25 mouse cellular contexts compared by ENCODE assay signal in genomic region chr9:50090968-50091367, GRCm38 (mm10).
"Had no signal": no experiment of that assay in that cellular context is flagged by ENCODE, and none has a peak within 500 bp of the region (broad histone marks: within the 10 kb centered on the region; RNA-seq: fewer than 3 reads in every experiment).

No protein-coding gene starts in this region.

- H3K4me1 ChIP-seq: heart, embryonic 10.5 days; heart, embryonic 12.5 days; hindbrain, embryonic 10.5 days; hindbrain, embryonic 12.5 days; intestine, embryonic 15.5 days; limb, embryonic 10.5 days; limb, embryonic 12.5 days; liver, embryonic 13.5 days had no signal

- H3K9ac ChIP-seq: heart, embryonic 12.5 days; hindbrain, embryonic 12.5 days; hindbrain, embryonic 14.5 days; intestine, embryonic 15.5 days; limb, embryonic 12.5 days; liver, embryonic 13.5 days had no signal

- H3K27me3 ChIP-seq: heart, embryonic 12.5 days; hindbrain, embryonic 12.5 days; intestine, embryonic 15.5 days; limb, embryonic 12.5 days; liver, embryonic 13.5 days had no signal

- H3K36me3 ChIP-seq: heart, embryonic 10.5 days; heart, embryonic 12.5 days; hindbrain, embryonic 10.5 days; hindbrain, embryonic 12.5 days; intestine, embryonic 15.5 days; limb, embryonic 10.5 days; limb, embryonic 12.5 days; liver, embryonic 13.5 days had no signal

- H3K9me3 ChIP-seq: heart, embryonic 10.5 days; heart, embryonic 12.5 days; hindbrain, embryonic 10.5 days; hindbrain, embryonic 12.5 days; intestine, embryonic 15.5 days; limb, embryonic 10.5 days; limb, embryonic 12.5 days; liver, embryonic 13.5 days had no signal

- H3K27ac ChIP-seq: gastrocnemius, adult 2 months; heart, embryonic 10.5 days; hindbrain, embryonic 10.5 days; hindbrain, embryonic 12.5 days; hindbrain, embryonic 14.5 days; intestine, embryonic 15.5 days; limb, embryonic 10.5 days; limb, embryonic 12.5 days; liver, embryonic 13.5 days had no signal

- H3K4me3 ChIP-seq: gastrocnemius, adult 2 months; heart, embryonic 10.5 days; heart, embryonic 12.5 days; hindbrain, embryonic 10.5 days; hindbrain, embryonic 12.5 days; intestine, embryonic 15.5 days; limb, embryonic 10.5 days; limb, embryonic 12.5 days; liver, embryonic 13.5 days had no signal

- H3K4me2 ChIP-seq: heart, embryonic 12.5 days; hindbrain, embryonic 12.5 days; hindbrain, embryonic 14.5 days; intestine, embryonic 15.5 days; limb, embryonic 12.5 days; liver, embryonic 11.5 days; liver, embryonic 13.5 days had no signal

- ATAC-seq: hindbrain, embryonic 16.5 days; inflammation-experienced regulatory T-cells, adult 6 months; intestine, embryonic 15.5 days; intestine, postnatal 0 days had no signal

- DNase-seq: gastrocnemius, adult 2 months; gastrocnemius, postnatal 10 days; gastrocnemius, postnatal 25 days; heart, adult 18-20 months; heart, postnatal 10 days; heart, postnatal 4 days; kidney, adult 18-20 months; kidney, adult 8-10 months; kidney, postnatal 10 days; kidney, postnatal 25 days; kidney, postnatal 4 days; liver; liver, embryonic 13.5 days had no signal
